Mouse (Mus musculus): ENCODE data around the gene Atcay.

GRCm38 (mm10) chr10:81192968-81193501 lies 37.6 kb downstream of the Atcay start:
- no peak for TF ChIP-seq CTCF (IDR thresholded peaks at IDR 0.05; ENCODE audit: control insufficient read depth, insufficient read depth, insufficient replicate concordance, low read depth, low read length)
- no peak for TF ChIP-seq POLR2A (IDR thresholded peaks at IDR 0.05; ENCODE audit: control insufficient read depth, low read depth, low read length)

Measured in testis, adult 2 months (tissue).